Mouse (Mus musculus): Measurements from ENCODE around the gene Lpin3.

GRCm38 (mm10) chr2:160860363-160860762 lies 20.1 kb upstream of the Lpin3 start:
- TF ChIP-seq CTCF (IDR thresholded peaks at IDR 0.05; ENCODE audit: borderline replicate concordance, insufficient read depth, low read length) (no peak), POLR2A (IDR thresholded peaks at IDR 0.05; ENCODE audit: low read depth, low read length) (no peak)

All from embryonic fibroblast, embryonic 13.5 days (primary cell).